ENCODE assay signal across 11 mouse cellular contexts in genomic region chr17:8763248-8763647, GRCm38 (mm10).
DNase-seq lines count a peak whose midpoint lies in the region; ATAC-seq and TF ChIP-seq lines count a peak whose summit lies in the region.
"Had no signal": no experiment of that assay in that cellular context is flagged by ENCODE, and none has a peak within 500 bp of the region (broad histone marks: within the 10 kb centered on the region; RNA-seq: fewer than 3 reads in every experiment).

No protein-coding gene starts in this region.

- no peak for ATAC-seq in embryonic facial prominence, embryonic 14.5 days (ENCODE audit: low read depth)
- peak; percentile 54; the same call in 1 of the 2 replicates for ATAC-seq in lung, embryonic 14.5 days (ENCODE audit: insufficient read depth)
- ATAC-seq: intestine, embryonic 15.5 days had no signal

- DNase-seq in embryonic facial prominence, embryonic 14.5 days (ENCODE audit: low spot score): peak; percentile 33
- no peak for DNase-seq in embryonic facial prominence, embryonic 10.5 days (ENCODE audit: low spot score)
- peak; percentile 27 to 49 for DNase-seq in left cerebral cortex, postnatal 14 days (ENCODE audit: low spot score in 2 of 2)
- DNase-seq in left cerebral cortex, adult 8-10 months (ENCODE audit: low spot score in 2 of 2): no peak
- DNase-seq in cerebellum, adult 2 months: peak; percentile 59 to 71
- peak; percentile 81 for DNase-seq in lung, embryonic 14.5 days
- DNase-seq in testis, postnatal 10 days (ENCODE audit: low spot score): no peak
- DNase-seq in urinary bladder, postnatal 14 days (ENCODE audit: low spot score): no peak

- H3K9me3 ChIP-seq in embryonic facial prominence, embryonic 14.5 days (ENCODE audit: control insufficient read depth, low read length): no peaks in the 10 kb centered on the region
- H3K9me3 ChIP-seq in embryonic facial prominence, embryonic 10.5 days: no peaks in the 10 kb centered on the region
- H3K9me3 ChIP-seq in lung, embryonic 14.5 days (ENCODE audit: low read depth, low read length): no peaks in the 10 kb centered on the region
- H3K9me3 ChIP-seq: intestine, embryonic 15.5 days had no signal

- no peak overlapping the region for H3K4me3 ChIP-seq in embryonic facial prominence, embryonic 14.5 days (ENCODE audit: low read depth, low read length)
- no peak overlapping the region for H3K4me3 ChIP-seq in embryonic facial prominence, embryonic 10.5 days
- no peak overlapping the region for H3K4me3 ChIP-seq in cerebellum, adult 2 months (replicated peaks; ENCODE audit: insufficient read depth, low read depth, low read length)
- no peak overlapping the region for H3K4me3 ChIP-seq in lung, embryonic 14.5 days (ENCODE audit: low read depth, low read length)
- H3K4me3 ChIP-seq: intestine, embryonic 15.5 days; megakaryocyte, embryonic 14.5 days had no signal

- H3K36me3 ChIP-seq in embryonic facial prominence, embryonic 14.5 days (ENCODE audit: control insufficient read depth, insufficient read depth, low read length): no peaks in the 10 kb centered on the region
- H3K36me3 ChIP-seq in embryonic facial prominence, embryonic 10.5 days (replicated peaks): no peaks in the 10 kb centered on the region
- no peaks in the 10 kb centered on the region for H3K36me3 ChIP-seq in lung, embryonic 14.5 days (ENCODE audit: insufficient read depth)
- H3K36me3 ChIP-seq: intestine, embryonic 15.5 days had no signal

- H3K4me2 ChIP-seq in embryonic facial prominence, embryonic 14.5 days (ENCODE audit: low read depth, low read length): no peak overlapping the region
- no peak overlapping the region for H3K4me2 ChIP-seq in lung, embryonic 14.5 days
- H3K4me2 ChIP-seq: heart, embryonic 11.5 days; intestine, embryonic 15.5 days had no signal

- no peaks in the 10 kb centered on the region for H3K4me1 ChIP-seq in embryonic facial prominence, embryonic 14.5 days (ENCODE audit: control insufficient read depth, insufficient read depth, low read length)
- no peaks in the 10 kb centered on the region for H3K4me1 ChIP-seq in embryonic facial prominence, embryonic 10.5 days
- H3K4me1 ChIP-seq in cerebellum, adult 2 months (ENCODE audit: control insufficient read depth, insufficient read depth, low read length): peaks cover 19% of the 10 kb centered on the region
- no peaks in the 10 kb centered on the region for H3K4me1 ChIP-seq in lung, embryonic 14.5 days (ENCODE audit: insufficient read depth)
- H3K4me1 ChIP-seq: intestine, embryonic 15.5 days; megakaryocyte, embryonic 14.5 days had no signal

- TF ChIP-seq CTCF in cerebellum, adult 2 months (IDR thresholded peaks at IDR 0.05; ENCODE audit: borderline replicate concordance, insufficient read depth, low read depth, low read length): no peak
- no peak for TF ChIP-seq CTCF in lung, embryonic 14.5 days (IDR thresholded peaks at IDR 0.05; ENCODE audit: low read depth)

- WGBS in embryonic facial prominence, embryonic 14.5 days: 21% methylated on average over 1 of the region's 1 CpGs
- 67% methylated on average over 1 of the region's 1 CpGs for WGBS in embryonic facial prominence, embryonic 10.5 days
- WGBS in cerebellum, adult 2 months: 0% methylated on average over 1 of the region's 1 CpGs
- WGBS in lung, embryonic 14.5 days: 9% methylated on average over 1 of the region's 1 CpGs

- no peak for TF ChIP-seq POLR2A in cerebellum, adult 2 months (IDR thresholded peaks at IDR 0.05; ENCODE audit: borderline replicate concordance, insufficient read depth, low read length)

- H3K27ac ChIP-seq in embryonic facial prominence, embryonic 14.5 days (replicated peaks; ENCODE audit: low read depth, low read length): no peak overlapping the region
- H3K27ac ChIP-seq in embryonic facial prominence, embryonic 10.5 days (replicated peaks): no peak overlapping the region
- H3K27ac ChIP-seq in cerebellum, adult 2 months (ENCODE audit: insufficient read depth, low read length): no peak overlapping the region
- no peak overlapping the region for H3K27ac ChIP-seq in lung, embryonic 14.5 days (ENCODE audit: low read depth)
- H3K27ac ChIP-seq: intestine, embryonic 15.5 days had no signal

- H3K9ac ChIP-seq in embryonic facial prominence, embryonic 14.5 days (ENCODE audit: low read depth, low read length): no peak overlapping the region
- H3K9ac ChIP-seq in lung, embryonic 14.5 days: no peak overlapping the region
- H3K9ac ChIP-seq: intestine, embryonic 15.5 days had no signal

- intact Hi-C loops in left cerebral cortex, postnatal 14 days (cut with DNase I): no loop called here

- no peaks in the 10 kb centered on the region for H3K27me3 ChIP-seq in embryonic facial prominence, embryonic 14.5 days (replicated peaks; ENCODE audit: control insufficient read depth, insufficient read depth, low read length)
- no peaks in the 10 kb centered on the region for H3K27me3 ChIP-seq in embryonic facial prominence, embryonic 10.5 days (replicated peaks; ENCODE audit: low read depth, poor library complexity, severe bottlenecking)
- H3K27me3 ChIP-seq in cerebellum, adult 2 months (ENCODE audit: control insufficient read depth, insufficient read depth, low read length): no peaks in the 10 kb centered on the region
- no peaks in the 10 kb centered on the region for H3K27me3 ChIP-seq in lung, embryonic 14.5 days (ENCODE audit: insufficient read depth, low read length)
- H3K27me3 ChIP-seq: intestine, embryonic 15.5 days had no signal

Comparison
In these comparisons a context has a peak if more than half of its experiments do, and no peak if none do; other contexts are left out.
1. DNase-seq: peak in embryonic facial prominence, embryonic 14.5 days (single experiment), left cerebral cortex, postnatal 14 days (2 of 2), cerebellum, adult 2 months (2 of 2) and lung, embryonic 14.5 days (single experiment); none in embryonic facial prominence, embryonic 10.5 days (single experiment), left cerebral cortex, adult 8-10 months (0 of 2), testis, postnatal 10 days (single experiment) and urinary bladder, postnatal 14 days (single experiment).